In the genomic region with DNA sequence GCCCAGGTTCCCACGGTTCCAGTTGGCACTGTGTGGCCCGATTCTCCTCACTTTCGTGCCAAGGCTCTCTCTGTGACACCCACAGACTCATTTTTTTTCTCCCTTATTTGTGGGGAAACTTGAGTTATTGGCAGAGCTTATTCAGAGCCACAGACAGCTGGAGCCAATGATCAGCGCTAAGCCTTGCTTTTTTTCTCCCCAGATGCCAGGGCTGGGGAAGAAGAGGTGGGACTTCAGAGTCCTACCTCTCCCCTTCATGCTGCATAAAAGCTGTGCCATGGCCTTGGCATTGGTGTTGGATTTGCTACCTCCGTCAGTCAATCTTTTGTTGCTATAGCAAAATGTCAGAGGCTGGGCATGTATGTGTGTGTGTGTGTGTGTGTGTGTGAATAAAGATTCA, we compare ENCODE assay signal across 30 mouse cellular contexts. TPM values are rescaled to one million over a fixed set of nuclear protein-coding genes. Genes with fewer than 3 reads are reported as not detected.
DNase-seq lines count a peak whose midpoint lies in the region; ATAC-seq lines count a peak whose summit lies in the region.
"Had no signal": no experiment of that assay in that cellular context is flagged by ENCODE, and none has a peak within 500 bp of the region (broad histone marks: within the 10 kb centered on the region; RNA-seq: fewer than 3 reads in every experiment).

No protein-coding gene starts in this region.

- no peak overlapping the region for H3K4me3 ChIP-seq in heart, embryonic 12.5 days
- H3K4me3 ChIP-seq in midbrain, embryonic 11.5 days (ENCODE audit: low read depth, low read length) = no peak overlapping the region
- no peak overlapping the region for H3K4me3 ChIP-seq in midbrain, embryonic 15.5 days
- no peak overlapping the region for H3K4me3 ChIP-seq in midbrain, embryonic 13.5 days (replicated peaks)
- no peak overlapping the region for H3K4me3 ChIP-seq in midbrain, embryonic 16.5 days (ENCODE audit: low read depth, low read length)
- H3K4me3 ChIP-seq: embryonic facial prominence, embryonic 13.5 days; embryonic facial prominence, embryonic 15.5 days; erythroblast, embryonic 14.5 days; forebrain, embryonic 10.5 days; forebrain, embryonic 12.5 days had no signal

- H3K27ac ChIP-seq in heart, embryonic 12.5 days (ENCODE audit: poor library complexity, severe bottlenecking) = no peak overlapping the region
- peak overlapping the region; percentile 64 for H3K27ac ChIP-seq in midbrain, embryonic 11.5 days (ENCODE audit: low read depth, low read length)
- no peak overlapping the region for H3K27ac ChIP-seq in midbrain, embryonic 15.5 days
- H3K27ac ChIP-seq in midbrain, embryonic 13.5 days = peak overlapping the region; percentile 77
- no peak overlapping the region for H3K27ac ChIP-seq in midbrain, embryonic 16.5 days (ENCODE audit: low read length)
- H3K27ac ChIP-seq: embryonic facial prominence, embryonic 13.5 days; embryonic facial prominence, embryonic 15.5 days; forebrain, embryonic 10.5 days; forebrain, embryonic 12.5 days had no signal

- DNase-seq in heart, adult 11 months = peak; percentile 69
- peak; percentile 87 for DNase-seq in midbrain, embryonic 11.5 days (ENCODE audit: low spot score, missing footprints)
- DNase-seq in kidney, adult 18-20 months = no peak
- no peak for DNase-seq in left cerebral cortex, adult 11 months (ENCODE audit: low spot score)
- DNase-seq: adrenal gland, adult 8-10 months; adrenal gland, postnatal 14 days; adrenal gland, postnatal 36 days; B cell, adult 2 months; cerebellum, adult 11 months; cerebellum, adult 18-20 months; cerebellum, adult 8-10 months; cerebellum, adult 9-11 months; cerebellum, postnatal 14 days; cerebellum, postnatal 36 days; embryo, embryonic 11 days had no signal

- ATAC-seq in heart, embryonic 12.5 days (ENCODE audit: insufficient number of reproducible peaks, low FRiP score) = no peak
- no peak for ATAC-seq in midbrain, embryonic 11.5 days (ENCODE audit: low FRiP score)
- no peak for ATAC-seq in midbrain, embryonic 15.5 days (replicated peaks)
- ATAC-seq in midbrain, embryonic 13.5 days = peak; percentile 47
- ATAC-seq in midbrain, embryonic 16.5 days = peak; percentile 60
- ATAC-seq: activated CD4-positive, CD25-positive, alpha-beta regulatory T cell, adult 4 months; CD4-positive, CD25-positive, alpha-beta regulatory T cell, adult 4 months; forebrain, embryonic 14.5 days; Patski had no signal

- H3K36me3 ChIP-seq in heart, embryonic 12.5 days = no peaks in the 10 kb centered on the region
- H3K36me3 ChIP-seq in midbrain, embryonic 11.5 days (ENCODE audit: control insufficient read depth, insufficient read depth, low read length) = no peaks in the 10 kb centered on the region
- H3K36me3 ChIP-seq in midbrain, embryonic 15.5 days (replicated peaks) = no peaks in the 10 kb centered on the region
- H3K36me3 ChIP-seq in midbrain, embryonic 13.5 days = no peaks in the 10 kb centered on the region
- no peaks in the 10 kb centered on the region for H3K36me3 ChIP-seq in midbrain, embryonic 16.5 days (ENCODE audit: control insufficient read depth, insufficient read depth, low read length)
- H3K36me3 ChIP-seq: embryonic facial prominence, embryonic 13.5 days; embryonic facial prominence, embryonic 15.5 days; forebrain, embryonic 10.5 days; forebrain, embryonic 12.5 days; G1E had no signal

- 84% methylated on average over 5 of the region's 5 CpGs for WGBS in heart, embryonic 12.5 days
- 69% methylated on average over 5 of the region's 5 CpGs for WGBS in midbrain, embryonic 11.5 days
- 53% methylated on average over 5 of the region's 5 CpGs for WGBS in midbrain, embryonic 15.5 days
- WGBS in midbrain, embryonic 13.5 days = 56% methylated on average over 5 of the region's 5 CpGs
- 52% methylated on average over 5 of the region's 5 CpGs for WGBS in midbrain, embryonic 16.5 days

- no peak overlapping the region for H3K9ac ChIP-seq in heart, embryonic 12.5 days
- no peak overlapping the region for H3K9ac ChIP-seq in midbrain, embryonic 11.5 days (ENCODE audit: low read length)
- H3K9ac ChIP-seq in midbrain, embryonic 15.5 days = no peak overlapping the region
- H3K9ac ChIP-seq in midbrain, embryonic 13.5 days (replicated peaks) = no peak overlapping the region
- H3K9ac ChIP-seq in midbrain, embryonic 16.5 days (ENCODE audit: low read depth, low read length) = no peak overlapping the region
- H3K9ac ChIP-seq: embryonic facial prominence, embryonic 13.5 days; embryonic facial prominence, embryonic 15.5 days; forebrain, embryonic 12.5 days had no signal

- H3K9me3 ChIP-seq in heart, embryonic 12.5 days (replicated peaks) = no peaks in the 10 kb centered on the region
- no peaks in the 10 kb centered on the region for H3K9me3 ChIP-seq in midbrain, embryonic 11.5 days (ENCODE audit: control insufficient read depth, low read length)
- H3K9me3 ChIP-seq in midbrain, embryonic 15.5 days = no peaks in the 10 kb centered on the region
- H3K9me3 ChIP-seq in midbrain, embryonic 13.5 days = no peaks in the 10 kb centered on the region
- no peaks in the 10 kb centered on the region for H3K9me3 ChIP-seq in midbrain, embryonic 16.5 days (replicated peaks; ENCODE audit: control insufficient read depth, low read length, poor library complexity, severe bottlenecking)
- H3K9me3 ChIP-seq: embryonic facial prominence, embryonic 13.5 days; embryonic facial prominence, embryonic 15.5 days; forebrain, embryonic 10.5 days; forebrain, embryonic 12.5 days; G1E had no signal

- peaks cover 2% of the 10 kb centered on the region; the same call in 1 of the 2 replicates for H3K27me3 ChIP-seq in heart, embryonic 12.5 days (replicated peaks)
- no peaks in the 10 kb centered on the region for H3K27me3 ChIP-seq in midbrain, embryonic 11.5 days (ENCODE audit: control insufficient read depth, insufficient read depth, low read length)
- no peaks in the 10 kb centered on the region for H3K27me3 ChIP-seq in midbrain, embryonic 15.5 days (replicated peaks)
- no peaks in the 10 kb centered on the region for H3K27me3 ChIP-seq in midbrain, embryonic 13.5 days
- no peaks in the 10 kb centered on the region for H3K27me3 ChIP-seq in midbrain, embryonic 16.5 days (ENCODE audit: control insufficient read depth, insufficient read depth, low read depth, low read length)
- H3K27me3 ChIP-seq: CH12.LX; embryonic facial prominence, embryonic 13.5 days; embryonic facial prominence, embryonic 15.5 days; forebrain, embryonic 12.5 days had no signal

- no peak overlapping the region for H3K4me2 ChIP-seq in heart, embryonic 12.5 days
- H3K4me2 ChIP-seq in midbrain, embryonic 11.5 days = no peak overlapping the region
- no peak overlapping the region for H3K4me2 ChIP-seq in midbrain, embryonic 15.5 days
- H3K4me2 ChIP-seq in midbrain, embryonic 13.5 days (replicated peaks) = no peak overlapping the region
- no peak overlapping the region for H3K4me2 ChIP-seq in midbrain, embryonic 16.5 days (ENCODE audit: low read length)
- H3K4me2 ChIP-seq: embryonic facial prominence, embryonic 13.5 days; embryonic facial prominence, embryonic 15.5 days; forebrain, embryonic 12.5 days had no signal

- H3K4me1 ChIP-seq in heart, embryonic 12.5 days (replicated peaks) = no peaks in the 10 kb centered on the region
- H3K4me1 ChIP-seq in midbrain, embryonic 11.5 days (ENCODE audit: control insufficient read depth, insufficient read depth, low read length) = peaks cover 15% of the 10 kb centered on the region
- no peaks in the 10 kb centered on the region for H3K4me1 ChIP-seq in midbrain, embryonic 15.5 days
- peaks cover 10% of the 10 kb centered on the region for H3K4me1 ChIP-seq in midbrain, embryonic 13.5 days (replicated peaks)
- H3K4me1 ChIP-seq in midbrain, embryonic 16.5 days (ENCODE audit: control insufficient read depth, insufficient read depth, low read length) = no peaks in the 10 kb centered on the region
- H3K4me1 ChIP-seq: embryonic facial prominence, embryonic 15.5 days had no signal

RNA-seq across cellular contexts. Expression of gene Cox10, which starts 56.5 kb away (rescaled TPM):
- 32.3 and 34.9 TPM in 2 replicates for polyA plus RNA-seq in heart, embryonic 12.5 days (2016; fragmentation: Nextera tagmentation; extraction: Ambion mirVana)
- polyA plus RNA-seq in midbrain, embryonic 11.5 days (2014; fragmentation: Nextera tagmentation; extraction: Ambion mirVana) = 28.0 and 29.8 TPM in 2 replicates
- 28.4 and 30.8 TPM in 2 replicates for polyA plus RNA-seq in midbrain, embryonic 15.5 days (2015; fragmentation: Nextera tagmentation; extraction: Ambion mirVana)
- 22.3 and 25.5 TPM in 2 replicates for polyA plus RNA-seq in midbrain, embryonic 13.5 days (2015; fragmentation: Nextera tagmentation; extraction: Ambion mirVana)
- polyA plus RNA-seq in midbrain, embryonic 16.5 days (2015; fragmentation: Nextera tagmentation; extraction: Ambion mirVana) = 25.3 and 26.1 TPM in 2 replicates

Comparison
In these comparisons a context has a peak if more than half of its experiments do, and no peak if none do; other contexts are left out.
1. ATAC-seq: peak in midbrain, embryonic 13.5 days (single experiment) and midbrain, embryonic 16.5 days (single experiment); none in heart, embryonic 12.5 days (single experiment), midbrain, embryonic 11.5 days (single experiment) and midbrain, embryonic 15.5 days (single experiment).
2. H3K27ac ChIP-seq: peak in midbrain, embryonic 11.5 days (single experiment) and midbrain, embryonic 13.5 days (single experiment); none in heart, embryonic 12.5 days (single experiment), midbrain, embryonic 15.5 days (single experiment) and midbrain, embryonic 16.5 days (single experiment).
3. DNase-seq: peak in heart, adult 11 months (single experiment) and midbrain, embryonic 11.5 days (single experiment); none in kidney, adult 18-20 months (single experiment) and left cerebral cortex, adult 11 months (single experiment).